ENCODE assay signal across 11 mouse cellular contexts in the genomic region with DNA sequence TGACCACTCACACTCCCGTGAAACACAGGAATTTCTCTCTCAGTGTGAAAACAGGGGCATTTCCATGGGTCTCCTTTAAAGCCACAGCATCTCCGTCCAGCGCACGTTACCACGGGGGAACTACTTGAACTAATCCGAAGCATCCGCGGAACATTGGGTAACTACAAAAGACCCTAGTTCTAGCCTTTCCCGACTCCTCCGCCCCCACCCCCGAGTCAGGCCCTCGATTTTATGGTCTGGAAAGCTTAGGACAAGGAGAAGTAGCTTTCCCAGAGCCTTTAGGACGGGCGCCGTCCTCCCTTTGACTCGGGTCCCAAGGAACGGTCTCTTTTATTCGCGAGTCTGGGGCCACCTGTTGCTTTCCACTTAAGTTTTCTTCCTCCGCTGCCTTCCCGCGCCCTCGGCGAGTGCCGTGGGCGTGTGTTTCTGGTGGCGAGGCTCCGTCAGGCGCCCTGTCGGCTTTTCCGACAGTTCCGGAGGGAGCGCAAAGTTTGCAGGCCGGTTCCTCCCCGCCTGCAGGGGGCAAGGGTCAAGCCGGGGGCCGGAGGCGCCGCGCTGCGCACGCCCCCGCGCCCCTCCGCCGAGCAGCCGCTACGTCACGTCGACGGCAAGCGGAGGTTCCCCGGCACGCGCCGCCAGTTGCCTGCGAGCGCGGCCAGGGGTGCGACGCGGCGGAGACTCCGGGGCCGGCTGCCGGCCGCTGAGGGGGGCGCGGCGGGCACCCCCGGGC. TPM values are rescaled to one million over a fixed set of nuclear protein-coding genes. Genes with fewer than 3 reads are reported as not detected.
A peak's percentile ranks its signal among the peaks of the same experiment; 100 is the strongest.
DNase-seq lines count a peak whose midpoint lies in the region; ATAC-seq and TF ChIP-seq lines count a peak whose summit lies in the region.
"Had no signal": no experiment of that assay in that cellular context is flagged by ENCODE, and none has a peak within 500 bp of the region (broad histone marks: within the 10 kb centered on the region; RNA-seq: fewer than 3 reads in every experiment).

No protein-coding gene starts in this region.

- peak overlapping the region; percentile 49 for H3K4me3 ChIP-seq in heart, embryonic 16.5 days (ENCODE audit: low read length)
- H3K4me3 ChIP-seq in brown adipose tissue, adult 24 weeks (ENCODE audit: insufficient read depth, low read depth, low read length): peak overlapping the region; percentile 22; the same call in 1 of the 2 replicates
- H3K4me3 ChIP-seq in hindbrain, embryonic 10.5 days: peak overlapping the region; percentile 52
- H3K4me3 ChIP-seq in liver, embryonic 14.5 days (ENCODE audit: insufficient read depth in 1 of 2, low read depth in 2 of 2, low read length in 2 of 2): peak overlapping the region in 1 of 2 experiments; percentile 21; a peak in 2 of 4 replicates
- H3K4me3 ChIP-seq in thymus, adult 2 months (ENCODE audit: control insufficient read depth, insufficient read depth, low read length): no peak overlapping the region

- no peak overlapping the region for H3K27ac ChIP-seq in heart, embryonic 16.5 days (ENCODE audit: low read length)
- no peak overlapping the region for H3K27ac ChIP-seq in brown adipose tissue, adult 24 weeks (replicated peaks; ENCODE audit: low read depth, low read length)
- peak overlapping the region; percentile 45; the same call in 1 of the 2 replicates for H3K27ac ChIP-seq in hindbrain, embryonic 10.5 days
- H3K27ac ChIP-seq in liver, embryonic 14.5 days: no peak overlapping the region
- no peak overlapping the region for H3K27ac ChIP-seq in thymus, adult 2 months (ENCODE audit: control insufficient read depth, insufficient read depth, low read length)

- no peak for DNase-seq in heart, postnatal 14 days
- DNase-seq in hindbrain, embryonic 10.5 days (ENCODE audit: low spot score): peak; percentile 31
- no peak for DNase-seq in liver, embryonic 14.5 days (ENCODE audit: low read depth in 3 of 3, low spot score in 3 of 3)
- DNase-seq in testis, postnatal 14 days (ENCODE audit: low spot score): peak; percentile 83
- no peak for DNase-seq in thymus, adult 2 months
- no peak for DNase-seq in right cerebral cortex, postnatal 36 days (ENCODE audit: low spot score in 2 of 2)

- 14% methylated on average over 66 of the region's 71 CpGs for WGBS in heart, embryonic 16.5 days
- 20% methylated on average over 71 of the region's 71 CpGs for WGBS in hindbrain, embryonic 10.5 days
- 20% methylated on average over 53 of the region's 71 CpGs for WGBS in liver, embryonic 14.5 days (ENCODE audit: insufficient replicate concordance)
- WGBS in thymus, adult 2 months: 13% methylated on average over 57 of the region's 71 CpGs

- H3K9ac ChIP-seq in heart, embryonic 16.5 days (ENCODE audit: low read length): no peak overlapping the region
- no peak overlapping the region for H3K9ac ChIP-seq in liver, embryonic 14.5 days (replicated peaks)

- intact Hi-C loops in heart, postnatal 14 days (cut with DNase I): no loop called here

- H3K4me1 ChIP-seq in heart, embryonic 16.5 days (ENCODE audit: control insufficient read depth, insufficient read depth, low read length): no peaks in the 10 kb centered on the region
- H3K4me1 ChIP-seq in brown adipose tissue, adult 24 weeks (ENCODE audit: control insufficient read depth, insufficient read depth, insufficient read length, low read length): no peaks in the 10 kb centered on the region
- H3K4me1 ChIP-seq in hindbrain, embryonic 10.5 days (replicated peaks): peaks cover 5% of the 10 kb centered on the region; the same call in 1 of the 2 replicates
- no peaks in the 10 kb centered on the region for H3K4me1 ChIP-seq in liver, embryonic 14.5 days (replicated peaks; ENCODE audit: control insufficient read depth in 2 of 2, insufficient read depth in 2 of 2, low read length in 1 of 2)
- no peaks in the 10 kb centered on the region for H3K4me1 ChIP-seq in thymus, adult 2 months (replicated peaks; ENCODE audit: control insufficient read depth, insufficient read depth, low read length)

- no peak for ATAC-seq in heart, embryonic 16.5 days (replicated peaks; ENCODE audit: extremely low read depth, insufficient read depth, low FRiP score)
- ATAC-seq in liver, embryonic 14.5 days (ENCODE audit: insufficient read depth): no peak
- ATAC-seq: Patski had no signal

- no peaks in the 10 kb centered on the region; the same call in none of the 2 replicates for H3K9me3 ChIP-seq in heart, embryonic 16.5 days (replicated peaks; ENCODE audit: control insufficient read depth, low read length)
- no peaks in the 10 kb centered on the region for H3K9me3 ChIP-seq in hindbrain, embryonic 10.5 days
- H3K9me3 ChIP-seq in liver, embryonic 14.5 days (ENCODE audit: control insufficient read depth, low read length): no peaks in the 10 kb centered on the region

- H3K27me3 ChIP-seq in heart, embryonic 16.5 days (ENCODE audit: control insufficient read depth, insufficient read depth, low read length): peaks cover 9% of the 10 kb centered on the region
- H3K27me3 ChIP-seq in hindbrain, embryonic 10.5 days (ENCODE audit: insufficient read depth, poor library complexity, severe bottlenecking): peaks cover 14% of the 10 kb centered on the region; the same call in 1 of the 2 replicates
- peaks cover 8% of the 10 kb centered on the region for H3K27me3 ChIP-seq in liver, embryonic 14.5 days (ENCODE audit: control insufficient read depth, insufficient read depth, low read length)
- no peaks in the 10 kb centered on the region for H3K27me3 ChIP-seq in thymus, adult 2 months (ENCODE audit: control insufficient read depth, insufficient read depth, low read length)

- peak overlapping the region; percentile 71 for H3K4me2 ChIP-seq in heart, embryonic 16.5 days (ENCODE audit: low read depth, low read length)
- H3K4me2 ChIP-seq in liver, embryonic 14.5 days (ENCODE audit: low read depth): peak overlapping the region; percentile 1; the same call in 1 of the 2 replicates

- TF ChIP-seq POLR2A in thymus, adult 2 months (IDR thresholded peaks at IDR 0.05; ENCODE audit: control insufficient read depth, extremely low read depth, insufficient read depth, low read length, poor library complexity): no peak

- no peak for TF ChIP-seq EP300 in liver, embryonic 14.5 days (IDR thresholded peaks at IDR 0.05; ENCODE audit: low read depth)

- TF ChIP-seq CTCF in liver, embryonic 14.5 days (IDR thresholded peaks at IDR 0.05; ENCODE audit: low read depth): no peak
- no peak for TF ChIP-seq CTCF in thymus, adult 2 months (IDR thresholded peaks at IDR 0.05; ENCODE audit: borderline replicate concordance, control insufficient read depth, extremely low read depth, insufficient read depth, low read length, poor library complexity)

- no peaks in the 10 kb centered on the region for H3K36me3 ChIP-seq in heart, embryonic 16.5 days (ENCODE audit: control insufficient read depth, insufficient read depth)
- H3K36me3 ChIP-seq in hindbrain, embryonic 10.5 days: no peaks in the 10 kb centered on the region
- H3K36me3 ChIP-seq in liver, embryonic 14.5 days (replicated peaks; ENCODE audit: control insufficient read depth, insufficient read depth, low read depth): no peaks in the 10 kb centered on the region
- no peaks in the 10 kb centered on the region for H3K36me3 ChIP-seq in thymus, adult 2 months (ENCODE audit: control insufficient read depth, insufficient read depth, low read length)

RNA-seq across cellular contexts. Expression of a gene that starts 3.3 kb away (rescaled TPM):
- polyA plus RNA-seq in heart, embryonic 16.5 days (2015; fragmentation: Nextera tagmentation; extraction: Ambion mirVana): not detected in 2 replicates
- total RNA-seq in heart, postnatal 14 days (2021): not detected
- not detected in 2 replicates for polyA plus RNA-seq in brown adipose tissue, adult 24 weeks (2012; ENCODE audit: insufficient read depth, insufficient read length, missing spikeins)
- polyA plus RNA-seq in hindbrain, embryonic 10.5 days (2016; fragmentation: Nextera tagmentation; extraction: Ambion mirVana): 0.38 and 0.39 TPM in 2 replicates
- polyA plus RNA-seq in liver, embryonic 14.5 days (2012; rRNA removed): 0.02 TPM in 1 of 2 replicates, not detected in the other
- polyA plus RNA-seq in liver, embryonic 14.5 days (2014; fragmentation: Nextera tagmentation; extraction: Ambion mirVana): 0.09 and 0.56 TPM in 2 replicates
- polyA plus RNA-seq in thymus, adult 2 months (2012; rRNA removed): not detected in 2 replicates
- polyA plus RNA-seq: gonadal fat pad, adult 2 months; Patski; spleen, adult 2 months had no signal

Comparison
In these comparisons a context has a peak if more than half of its experiments do, and no peak if none do; other contexts are left out.
1. DNase-seq: peak in hindbrain, embryonic 10.5 days (single experiment) and testis, postnatal 14 days (single experiment); none in heart, postnatal 14 days (0 of 2), liver, embryonic 14.5 days (0 of 3), thymus, adult 2 months (single experiment) and right cerebral cortex, postnatal 36 days (0 of 2).